Mouse (Mus musculus): Measurements from ENCODE around the gene Gcdh. TPM values are rescaled to one million over a fixed set of nuclear protein-coding genes. Genes with fewer than 3 reads are reported as not detected.

Gene Gcdh
- polyA plus RNA-seq, 1 experiment from 2014 or later = 18.5 TPM

- no peak overlapping the region for H3K9ac ChIP-seq (ENCODE audit: low read length)
- 90% methylated on average over 3 of the region's 3 CpGs for WGBS
- no peak overlapping the region for H3K4me3 ChIP-seq (ENCODE audit: low read depth, low read length)
- H3K9me3 ChIP-seq (ENCODE audit: control insufficient read depth, low read length) = no peaks in the 10 kb centered on the region
- ATAC-seq (ENCODE audit: low FRiP score, low TSS enrichment) (no peak), DNase-seq (ENCODE audit: low spot score) (no peak)
- peaks cover 2% of the 10 kb centered on the region; the same call in 1 of the 2 replicates for H3K36me3 ChIP-seq (ENCODE audit: control insufficient read depth, insufficient read depth, low read length)
- H3K4me1 ChIP-seq (replicated peaks; ENCODE audit: control insufficient read depth, insufficient read depth) = peaks cover 5% of the 10 kb centered on the region
- TF ChIP-seq CTCF (IDR thresholded peaks at IDR 0.05; ENCODE audit: low read depth) = no peak
- TF ChIP-seq EP300 (optimal IDR thresholded peaks at IDR 0.05) = no peak
- H3K27ac ChIP-seq (replicated peaks) = no peak overlapping the region
- no peak overlapping the region for H3K4me2 ChIP-seq (replicated peaks; ENCODE audit: low read depth)
- no peaks in the 10 kb centered on the region for H3K27me3 ChIP-seq (ENCODE audit: control insufficient read depth, insufficient read depth, low read length)
Observed at GRCm38 (mm10) chr8:84874339-84874738, 19.4 kb downstream of the Gcdh start.

DNA sequence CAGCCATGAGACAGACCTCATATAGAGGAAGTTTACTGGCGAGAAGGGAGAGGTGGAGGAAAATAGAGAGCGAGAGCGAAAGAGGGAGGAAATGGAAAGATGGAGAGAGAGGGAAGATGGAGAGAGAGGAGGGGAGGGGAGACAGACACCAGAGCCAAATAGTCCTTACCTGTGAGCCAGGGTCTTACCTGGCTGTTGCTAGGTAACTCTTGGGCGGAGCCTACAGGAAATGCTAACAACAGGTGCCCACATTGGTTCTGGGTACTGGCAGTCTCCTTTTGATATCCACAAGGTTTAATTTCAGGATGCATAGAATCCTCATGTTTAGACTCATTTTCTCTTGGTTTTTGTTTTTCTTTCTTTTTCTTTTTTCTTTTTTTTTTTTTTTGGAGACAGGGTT is 20.7 kb downstream of the Gcdh start:
- DNase-seq (ENCODE audit: low spot score) = no peak

DNA sequence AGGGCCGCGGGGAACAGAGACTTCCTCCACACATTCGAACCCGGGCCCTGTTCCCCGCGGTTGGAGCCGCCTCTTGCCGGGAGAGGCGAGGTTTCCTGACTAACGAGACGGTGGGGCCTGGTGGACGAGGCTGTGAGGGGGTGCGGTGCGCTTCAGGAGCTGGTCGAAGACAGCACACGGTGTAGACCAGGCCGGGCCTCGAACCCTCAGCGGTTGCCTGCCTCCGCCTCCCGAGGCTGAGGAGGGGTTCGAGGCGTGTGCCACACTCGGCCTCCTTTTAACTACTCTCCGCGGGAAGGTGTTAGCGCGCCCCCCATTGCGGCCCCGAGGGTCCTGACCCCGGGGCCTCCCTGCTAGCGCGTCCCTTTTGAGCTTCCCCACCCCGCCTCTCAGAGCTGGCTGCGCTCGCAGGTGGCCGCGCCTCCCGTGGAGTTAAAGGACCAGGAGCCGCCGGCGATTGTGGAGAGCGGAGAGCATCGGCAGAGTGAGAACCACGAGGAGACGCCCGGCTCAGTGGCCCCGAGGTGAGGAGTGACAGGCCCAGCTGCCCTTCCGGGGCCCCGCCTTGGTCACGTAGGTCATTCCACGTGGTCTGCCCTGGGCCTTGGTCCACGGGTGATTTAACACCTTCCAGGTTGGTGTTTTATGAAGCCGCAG is 21.3 kb downstream of the Gcdh start:
- no peaks in the 10 kb centered on the region for H3K27me3 ChIP-seq (ENCODE audit: control insufficient read depth, insufficient read depth, low read length)
- peak overlapping the region; percentile 99 for H3K4me2 ChIP-seq (replicated peaks; ENCODE audit: low read depth)
- peak overlapping the region; percentile 64 for H3K9ac ChIP-seq (ENCODE audit: low read length)
- TF ChIP-seq EP300 (optimal IDR thresholded peaks at IDR 0.05) (no peak), CTCF (IDR thresholded peaks at IDR 0.05; ENCODE audit: low read depth) (no peak)
- H3K4me1 ChIP-seq (replicated peaks; ENCODE audit: control insufficient read depth, insufficient read depth) = peaks cover 5% of the 10 kb centered on the region
- peak overlapping the region; percentile 46 for H3K4me3 ChIP-seq (ENCODE audit: low read depth, low read length)
- H3K9me3 ChIP-seq (ENCODE audit: control insufficient read depth, low read length) = no peaks in the 10 kb centered on the region
- peaks cover 18% of the 10 kb centered on the region for H3K36me3 ChIP-seq (ENCODE audit: control insufficient read depth, insufficient read depth, low read length)
- ATAC-seq (ENCODE audit: low FRiP score, low TSS enrichment) (peak; percentile 69), DNase-seq (ENCODE audit: low spot score) (peak; percentile 70)
- 2% methylated on average over 45 of the region's 54 CpGs for WGBS
- no peak overlapping the region; the same call in 1 of the 2 replicates for H3K27ac ChIP-seq (replicated peaks)

More for the DNA sequence above, 20.7 kb downstream of the Gcdh start:
- Histone ChIP-seq H3K9me3 (ENCODE audit: control insufficient read depth, low read length) (no peaks in the 10 kb centered on the region), H3K4me1 (replicated peaks; ENCODE audit: control insufficient read depth, insufficient read depth) (peaks cover 5% of the 10 kb centered on the region), H3K27ac (replicated peaks) (no peak overlapping the region), H3K9ac (ENCODE audit: low read length) (no peak overlapping the region), H3K36me3 (ENCODE audit: control insufficient read depth, insufficient read depth, low read length) (peaks cover 12% of the 10 kb centered on the region), H3K4me3 (ENCODE audit: low read depth, low read length) (peak overlapping the region; percentile 46; the same call in 1 of the 2 replicates), H3K4me2 (replicated peaks; ENCODE audit: low read depth) (peak overlapping the region; percentile 99), H3K27me3 (ENCODE audit: control insufficient read depth, insufficient read depth, low read length) (no peaks in the 10 kb centered on the region)
- TF ChIP-seq CTCF (IDR thresholded peaks at IDR 0.05; ENCODE audit: low read depth) (no peak), EP300 (optimal IDR thresholded peaks at IDR 0.05) (no peak)
- ATAC-seq (ENCODE audit: low FRiP score, low TSS enrichment) = no peak
- 68% methylated on average over 4 of the region's 4 CpGs for WGBS

- H3K9ac ChIP-seq (ENCODE audit: low read length) = peak within 1 kb of the TSS; percentile 64
- peak within 1 kb of the TSS; percentile 46 for H3K4me3 ChIP-seq (ENCODE audit: low read depth, low read length)
- peaks cover 5% of the 10 kb centered on the region for H3K4me1 ChIP-seq (replicated peaks; ENCODE audit: control insufficient read depth, insufficient read depth)
- H3K27ac ChIP-seq (replicated peaks) = no peak within 1 kb of the TSS; the same call in 1 of the 2 replicates
- peak within 1 kb of the TSS; percentile 99 for H3K4me2 ChIP-seq (replicated peaks; ENCODE audit: low read depth)
- TF ChIP-seq CTCF (IDR thresholded peaks at IDR 0.05; ENCODE audit: low read depth) = peak; percentile 60
- TF ChIP-seq EP300 (optimal IDR thresholded peaks at IDR 0.05) = no peak
- peak; percentile 89 for DNase-seq (ENCODE audit: low spot score)
- 14% methylated on average over 34 of the region's 46 CpGs for WGBS
- H3K27me3 ChIP-seq (ENCODE audit: control insufficient read depth, insufficient read depth, low read length) = no peaks in the 10 kb centered on the region
- H3K9me3 ChIP-seq (ENCODE audit: control insufficient read depth, low read length) = no peaks in the 10 kb centered on the region
- ATAC-seq (ENCODE audit: low FRiP score, low TSS enrichment) = peak; percentile 61
- H3K36me3 ChIP-seq (ENCODE audit: control insufficient read depth, insufficient read depth, low read length) = peaks cover 22% of the 10 kb centered on the region
Observed at GRCm38 (mm10) chr8:84871376-84872308, 22.1 kb downstream of the Gcdh start, which contains the start of gene Syce2. Gene Syce2, plus strand, starts transcription at chr8:84872111.

DNA sequence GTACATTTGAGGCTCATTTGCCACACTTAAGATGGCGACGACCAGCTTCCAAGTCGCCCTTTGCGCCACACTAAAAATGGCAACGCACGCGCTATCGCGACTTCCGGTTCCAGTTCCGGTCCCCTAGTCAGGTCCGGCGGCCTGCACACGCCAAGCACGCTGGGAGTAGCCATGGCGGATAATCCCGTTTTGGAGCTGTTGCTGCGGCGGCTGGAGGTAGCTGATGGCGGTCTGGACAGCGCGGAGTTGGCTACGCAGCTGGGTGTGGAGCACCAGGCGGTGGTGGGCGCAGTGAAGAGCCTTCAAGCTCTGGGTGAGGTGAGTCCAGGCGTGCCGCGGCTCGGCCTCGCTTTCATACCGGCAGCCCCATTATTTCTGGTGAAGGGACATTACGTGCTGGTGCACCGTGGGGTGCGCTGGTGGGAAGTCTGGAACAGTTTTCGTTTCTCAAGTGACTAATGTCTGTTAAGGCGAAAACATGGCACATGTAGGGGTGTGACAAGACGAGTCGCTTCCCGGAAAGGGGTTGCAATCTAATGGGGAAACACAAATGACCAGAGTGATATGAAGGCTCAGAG is 36.8 kb downstream of the Gcdh start, which contains the start of gene Farsa:
Gene Farsa, plus strand, starts transcription at position 126 of the 578 bp plus-strand sequence.
- peak within 1 kb of the TSS; percentile 81 for H3K4me2 ChIP-seq (replicated peaks; ENCODE audit: low read depth)
- no peaks in the 10 kb centered on the region for H3K27me3 ChIP-seq (ENCODE audit: control insufficient read depth, insufficient read depth, low read length)
- H3K4me3 ChIP-seq (ENCODE audit: low read depth, low read length) = peak within 1 kb of the TSS; percentile 65
- peaks cover 10% of the 10 kb centered on the region for H3K4me1 ChIP-seq (replicated peaks; ENCODE audit: control insufficient read depth, insufficient read depth)
- DNase-seq (ENCODE audit: low spot score) (peak; percentile 93), ATAC-seq (ENCODE audit: low FRiP score, low TSS enrichment) (peak; percentile 94)
- TF ChIP-seq EP300 (optimal IDR thresholded peaks at IDR 0.05) (no peak), CTCF (IDR thresholded peaks at IDR 0.05; ENCODE audit: low read depth) (no peak)
- no peaks in the 10 kb centered on the region for H3K9me3 ChIP-seq (ENCODE audit: control insufficient read depth, low read length)
- no peaks in the 10 kb centered on the region; the same call in 1 of the 2 replicates for H3K36me3 ChIP-seq (ENCODE audit: control insufficient read depth, insufficient read depth, low read length)
- peak within 1 kb of the TSS; percentile 84 for H3K9ac ChIP-seq (ENCODE audit: low read length)
- H3K27ac ChIP-seq (replicated peaks) = peak within 1 kb of the TSS; percentile 67
- under 1% methylated on average over 39 of the region's 39 CpGs for WGBS
